Mouse (Mus musculus) liver, embryonic 16.5 days (tissue): ENCODE data around the gene Cramp1l. TPM values are rescaled to one million over a fixed set of nuclear protein-coding genes. Genes with fewer than 3 reads are reported as not detected.
"Not testable (repeated sequence)": the region's sequence is repeated elsewhere in the genome, so short reads cannot be mapped to it uniquely, and the experiment has no call there.

Source experiments
- ATAC-seq: fragments of 200-750 bp; cut with Nextera tagmentation; 2 replicates; pipeline ENCODE4 v1.8.0; 2017; ENCODE audit warnings: low read depth, mild to moderate bottlenecking, moderate number of reproducible peaks, moderate library complexity
- H3K27ac ChIP-seq: fragments of 300-500 bp; sonication (generic); 2 replicates; pipeline ENCODE4 v1.5.1; 2014; ENCODE audit warnings: mild to moderate bottlenecking, low read length
- H3K27me3 ChIP-seq: fragments of 300-500 bp; sonication (generic); 2 replicates; pipeline ENCODE4 v1.6.1; 2014; ENCODE audit warnings: low read depth, low read length, mixed read lengths; ENCODE audit not compliant: control insufficient read depth, insufficient read depth
- H3K36me3 ChIP-seq: fragments of 300-500 bp; sonication (generic); 2 replicates; pipeline ENCODE4 v1.6.1; 2014; ENCODE audit warnings: mild to moderate bottlenecking; ENCODE audit not compliant: control insufficient read depth, insufficient read depth
- H3K4me1 ChIP-seq: fragments of 300-500 bp; sonication (generic); 2 replicates; pipeline ENCODE4 v1.6.1; 2014; ENCODE audit warnings: low read depth, low read length, mixed read lengths; ENCODE audit not compliant: control insufficient read depth
- H3K4me2 ChIP-seq: fragments of 300-500 bp; sonication (generic); 2 replicates; pipeline ENCODE4 v1.6.1; 2014; ENCODE audit warnings: low read depth, low read length, mixed read lengths
- H3K4me3 ChIP-seq: fragments of 300-500 bp; sonication (generic); 2 replicates; pipeline ENCODE4 v1.5.1; 2014; ENCODE audit warnings: low read depth, mild to moderate bottlenecking, low read length
- H3K9ac ChIP-seq: fragments of 300-500 bp; sonication (generic); 2 replicates; pipeline ENCODE4 v1.6.1; 2014; ENCODE audit warnings: low read depth, low read length
- H3K9me3 ChIP-seq: fragments of 300-500 bp; sonication (generic); replicated peaks from 2 replicates; pipeline ENCODE4 v1.6.1; 2016; ENCODE audit warnings: low read length; ENCODE audit not compliant: control insufficient read depth
- WGBS: fragments of 180-500 bp; shearing (Covaris S2); extraction: QIAGEN DNeasy Blood & Tissue Kit; methylation state at CpG from one replicate; pipeline ENCODE4 v1.1.7; 2014; ENCODE audit not compliant: insufficient replicate concordance; 5-methylcytosine and 5-hydroxymethylcytosine counted together
- polyA plus RNA-seq: library from polyadenylated mRNA; unstranded; fragments of >200 nt; fragmentation: Nextera tagmentation; extraction: Ambion mirVana; gene quantifications from 2 replicates; pipeline ENCODE4 v1.2.1, GENCODE M21; 2015

Cramp1l gene
- polyA plus RNA-seq, 1 experiment from 2014 or later: 2.9 TPM

DNA sequence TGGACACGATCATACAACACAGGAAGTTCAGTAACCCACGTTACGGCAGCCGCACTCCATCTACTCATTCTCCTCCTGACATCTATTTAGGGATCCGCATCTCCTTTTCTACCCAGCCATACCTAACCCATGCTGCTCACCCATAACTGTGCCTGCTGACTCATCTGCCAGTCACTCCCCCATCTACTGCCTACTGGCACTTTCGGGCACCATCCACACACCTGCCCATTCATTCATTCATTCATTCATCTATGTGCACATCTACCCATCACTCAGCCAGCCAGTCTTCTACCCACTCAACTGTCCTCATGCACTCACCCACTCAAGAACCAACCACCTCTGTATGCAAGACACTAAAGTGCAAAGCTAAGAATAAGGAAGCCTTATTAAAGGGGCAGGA lies 28.4 kb downstream of the Cramp1l start:
- Histone ChIP-seq H3K4me2 (no peak overlapping the region), H3K27ac (no peak overlapping the region), H3K9me3 (no peaks in the 10 kb centered on the region), H3K9ac (no peak overlapping the region), H3K4me1 (no peaks in the 10 kb centered on the region), H3K4me3 (no peak overlapping the region), H3K36me3 (peaks cover 81% of the 10 kb centered on the region), H3K27me3 (no peaks in the 10 kb centered on the region)
- ATAC-seq: no peak
- 96% methylated on average over 6 of the region's 6 CpGs for whole genome bisulfite sequencing

DNA sequence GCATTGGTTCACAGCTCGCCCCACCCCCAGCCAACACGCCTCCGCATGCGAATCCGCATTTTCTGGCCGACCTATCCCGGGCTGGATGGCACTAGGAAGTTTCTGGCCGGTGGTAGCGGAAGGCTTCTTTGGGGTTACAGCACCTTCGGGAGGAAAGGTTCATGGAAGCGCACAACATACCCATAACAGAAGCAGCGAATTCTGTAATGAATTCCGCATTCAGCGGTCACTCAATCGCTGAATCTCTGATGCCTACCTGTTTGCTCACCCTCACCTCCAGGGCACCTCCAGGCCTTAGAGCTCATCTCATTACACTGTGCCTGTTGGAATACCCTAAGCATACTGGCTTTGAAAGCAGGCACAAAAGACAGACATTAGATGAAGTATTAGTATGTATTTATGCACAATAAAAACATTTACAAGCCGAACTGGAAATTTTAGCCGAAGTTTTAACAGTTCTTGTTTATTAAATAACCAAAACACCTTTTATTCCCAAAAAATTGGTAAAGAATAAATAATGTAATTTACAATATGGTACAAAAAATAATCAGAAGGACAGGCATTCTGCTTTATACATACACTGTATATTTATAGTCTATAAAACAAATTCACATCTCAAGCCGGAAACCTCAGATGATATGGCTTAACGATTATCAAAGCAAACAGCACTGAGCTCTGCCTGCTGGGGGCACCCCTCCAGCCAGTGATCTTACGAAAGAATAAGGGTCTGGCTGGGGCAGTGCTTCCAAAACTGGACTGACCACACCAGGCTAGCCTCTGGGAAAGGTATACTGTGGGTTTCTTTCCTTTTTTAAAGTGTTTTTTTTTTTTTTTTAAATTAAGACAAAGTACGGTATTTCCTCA lies 54.5 kb downstream of the Cramp1l start:
- peak overlapping the region; percentile 89 for H3K4me2 ChIP-seq
- ATAC-seq: peak; percentile 3; the same call in 1 of the 2 replicates
- H3K4me1 ChIP-seq: peaks cover 20% of the 10 kb centered on the region
- H3K27ac ChIP-seq: peak overlapping the region; percentile 53; the same call in 1 of the 2 replicates
- peak overlapping the region; percentile 82 for H3K4me3 ChIP-seq
- H3K9me3 ChIP-seq: no peaks in the 10 kb centered on the region
- H3K9ac ChIP-seq: peak overlapping the region; percentile 39
- H3K36me3 ChIP-seq: peaks cover 41% of the 10 kb centered on the region
- H3K27me3 ChIP-seq: no peaks in the 10 kb centered on the region
- WGBS: 10% methylated on average over 21 of the region's 21 CpGs

DNA sequence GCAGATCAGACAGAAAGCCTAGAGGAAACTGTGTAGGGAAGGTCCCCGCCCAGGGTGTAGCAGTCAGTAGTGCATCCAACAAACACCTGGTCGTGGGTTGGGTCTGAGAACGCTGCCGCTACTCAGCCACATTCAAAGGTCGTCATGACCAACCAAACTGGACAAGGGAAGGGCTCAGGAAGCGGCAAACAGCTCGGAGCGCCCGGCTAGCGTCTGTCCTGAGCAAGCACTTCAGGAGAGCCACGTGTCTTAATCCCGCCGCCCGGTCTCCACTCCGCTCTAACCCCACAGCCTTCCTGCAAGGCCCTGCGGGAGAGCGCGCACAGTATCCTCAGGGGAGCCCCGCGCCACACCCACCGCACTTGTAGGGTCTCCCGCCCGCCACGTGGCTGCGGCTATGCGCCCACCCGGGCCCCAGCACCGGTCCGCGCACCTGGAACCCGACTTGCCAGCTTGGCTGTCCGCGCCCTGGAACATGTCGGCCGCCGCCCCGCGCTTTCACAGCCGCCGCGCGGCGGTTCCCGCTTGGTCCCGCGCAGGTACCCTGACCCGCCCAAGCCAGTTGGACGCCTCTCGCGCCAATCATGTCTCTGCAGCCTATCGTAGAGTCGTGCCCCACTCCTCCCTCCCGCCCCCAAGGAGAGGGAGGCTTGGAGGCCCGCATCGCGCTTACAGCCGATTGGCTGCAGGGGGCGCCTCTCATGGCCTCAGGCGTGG lies 55.3 kb downstream of the Cramp1l start, which contains the start of gene Jpt2:
TSS of gene Jpt2 (minus strand) at position 555 of the 717 bp plus-strand sequence.
- Histone ChIP-seq H3K4me2 (peak within 1 kb of the TSS; percentile 89), H3K9ac (peak within 1 kb of the TSS; percentile 85), H3K4me3 (peak within 1 kb of the TSS; percentile 82), H3K9me3 (no peaks in the 10 kb centered on the region), H3K36me3 (peaks cover 36% of the 10 kb centered on the region), H3K4me1 (peaks cover 20% of the 10 kb centered on the region), H3K27ac (peak within 1 kb of the TSS; percentile 71), H3K27me3 (no peaks in the 10 kb centered on the region)
- WGBS: 0% methylated on average over 59 of the region's 59 CpGs
- ATAC-seq: peak; percentile 99

DNA sequence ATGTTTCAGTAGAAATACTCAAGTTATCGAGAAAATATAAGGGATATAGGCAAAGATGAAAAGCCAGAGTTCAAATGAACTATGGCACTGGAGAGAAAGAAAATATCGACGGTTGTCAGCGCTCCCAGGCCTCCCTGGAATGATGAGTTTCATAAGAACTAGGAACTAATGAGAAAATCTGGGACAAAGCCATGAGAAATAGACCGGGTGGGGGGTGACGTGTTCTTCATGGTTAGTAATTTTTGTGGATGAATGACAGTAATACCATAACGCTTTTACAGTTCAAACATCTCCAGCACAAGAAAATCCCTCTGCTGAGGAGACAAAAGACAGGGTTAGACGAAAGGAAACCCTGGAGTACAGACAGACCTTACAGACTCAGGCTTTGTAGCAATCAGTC lies 56.2 kb downstream of the Cramp1l start:
- Histone ChIP-seq H3K4me2 (peak overlapping the region; percentile 89), H3K9me3 (no peaks in the 10 kb centered on the region), H3K4me1 (peaks cover 25% of the 10 kb centered on the region), H3K36me3 (peaks cover 32% of the 10 kb centered on the region), H3K9ac (peak overlapping the region; percentile 85), H3K27me3 (no peaks in the 10 kb centered on the region), H3K4me3 (peak overlapping the region; percentile 82), H3K27ac (peak overlapping the region; percentile 71)
- ATAC-seq: no peak
- WGBS: 45% methylated on average over 8 of the region's 8 CpGs

DNA sequence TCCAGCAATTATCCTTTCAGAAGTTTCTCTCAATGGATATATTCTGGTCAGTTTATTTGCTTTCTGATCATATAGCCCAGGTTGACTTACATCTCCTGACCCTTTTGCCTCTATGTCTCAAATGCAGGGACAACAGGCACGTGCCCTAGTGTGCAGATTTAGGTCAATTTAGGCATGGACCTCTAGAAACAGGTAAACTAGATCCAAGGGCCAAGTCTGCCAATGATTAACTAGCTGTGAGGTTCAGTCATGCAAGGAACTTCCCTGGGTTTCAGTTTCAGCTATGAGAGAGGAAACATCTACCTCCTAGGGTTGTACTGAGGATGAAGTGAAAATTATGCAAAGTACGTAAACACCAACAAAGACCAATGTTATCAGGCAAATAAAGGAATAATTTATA lies 62.3 kb downstream of the Cramp1l start:
- 76% methylated on average over 2 of the region's 2 CpGs for WGBS
- H3K27me3 ChIP-seq: no peaks in the 10 kb centered on the region
- peaks cover 31% of the 10 kb centered on the region for H3K4me1 ChIP-seq
- peak overlapping the region; percentile 62 for H3K27ac ChIP-seq
- H3K4me2 ChIP-seq: no peak overlapping the region
- H3K9ac ChIP-seq: no peak overlapping the region
- peaks cover 19% of the 10 kb centered on the region for H3K36me3 ChIP-seq
- H3K9me3 ChIP-seq: no peaks in the 10 kb centered on the region
- no peak overlapping the region for H3K4me3 ChIP-seq
- ATAC-seq: peak; percentile 86

DNA sequence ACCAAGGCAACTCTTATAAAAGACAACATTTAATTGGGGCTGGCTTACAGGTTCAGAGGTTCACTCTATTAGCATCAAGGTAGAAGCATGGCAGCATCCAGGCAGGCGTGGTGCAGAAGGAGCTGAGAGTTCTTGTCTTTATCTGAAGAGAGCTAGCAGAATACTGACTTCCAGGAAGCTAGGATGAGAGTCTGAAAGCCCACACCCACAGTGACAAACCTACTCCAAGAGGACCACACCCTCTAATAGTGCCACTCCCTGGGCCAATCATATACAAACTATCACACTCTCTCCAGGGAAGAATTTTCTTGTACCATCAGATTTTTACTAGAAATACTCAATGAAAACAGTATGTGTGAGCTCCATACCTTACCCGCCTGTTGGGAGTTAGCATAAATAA lies 64.9 kb downstream of the Cramp1l start:
- Histone ChIP-seq H3K9ac (no peak overlapping the region), H3K36me3 (peaks cover 24% of the 10 kb centered on the region), H3K4me3 (no peak overlapping the region), H3K9me3 (no peaks in the 10 kb centered on the region), H3K27me3 (no peaks in the 10 kb centered on the region), H3K27ac (no peak overlapping the region), H3K4me1 (peaks cover 31% of the 10 kb centered on the region), H3K4me2 (no peak overlapping the region)
- 0 out of 2 replicates have a peak, but pooled peaks have one; percentile 40 for ATAC-seq
- WGBS: 70% methylated on average over 2 of the region's 2 CpGs

DNA sequence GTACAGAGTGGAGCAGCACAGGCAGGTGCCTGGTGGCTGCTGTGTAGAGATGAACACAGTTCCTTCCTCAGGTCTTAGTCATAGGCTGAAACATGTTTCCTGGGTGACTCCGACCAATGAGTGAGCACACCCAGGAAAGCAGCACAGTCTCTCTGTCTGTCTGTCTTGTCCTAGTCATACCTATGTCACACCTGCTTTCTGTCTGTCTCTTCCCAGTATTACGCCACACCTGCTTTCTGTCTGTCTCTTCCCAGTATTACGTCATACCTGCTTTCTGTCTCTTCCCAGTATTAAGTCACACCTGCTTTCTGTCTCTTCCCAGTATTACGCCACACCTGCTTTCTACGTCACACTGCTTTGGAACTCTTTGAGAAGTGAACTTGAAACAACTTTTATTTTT lies 67.4 kb downstream of the Cramp1l start:
- 83% methylated on average over 5 of the region's 5 CpGs for WGBS
- no peak overlapping the region for H3K27ac ChIP-seq
- ATAC-seq: no peak
- no peak overlapping the region for H3K4me2 ChIP-seq
- H3K27me3 ChIP-seq: no peaks in the 10 kb centered on the region
- H3K9me3 ChIP-seq: no peaks in the 10 kb centered on the region
- H3K4me3 ChIP-seq: no peak overlapping the region
- peaks cover 21% of the 10 kb centered on the region for H3K4me1 ChIP-seq
- peaks cover 22% of the 10 kb centered on the region for H3K36me3 ChIP-seq
- H3K9ac ChIP-seq: no peak overlapping the region

DNA sequence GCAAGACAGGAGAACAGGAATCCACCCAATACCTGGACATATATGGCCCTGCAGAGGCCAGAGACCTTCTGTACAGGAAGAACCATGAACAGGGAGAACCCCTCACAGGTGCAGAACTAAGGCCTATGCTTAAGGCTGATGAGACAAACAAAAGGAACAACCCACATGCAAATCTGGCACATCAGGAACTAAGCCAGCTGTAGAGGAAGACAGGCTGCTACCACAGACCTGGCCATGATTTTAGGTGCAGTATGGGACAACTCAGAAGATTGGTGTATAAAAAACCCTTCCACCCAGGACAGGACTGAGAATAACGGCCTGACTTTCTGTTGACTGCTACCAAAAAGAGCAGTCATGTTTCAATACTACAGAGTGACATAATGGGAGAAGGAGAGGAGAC lies 72.0 kb downstream of the Cramp1l start:
- H3K9me3 ChIP-seq, ATAC-seq, H3K4me2 ChIP-seq, H3K4me3 ChIP-seq, H3K9ac ChIP-seq, H3K27me3 ChIP-seq, H3K4me1 ChIP-seq, H3K27ac ChIP-seq: not testable (repeated sequence)
- peaks cover 15% of the 10 kb centered on the region for H3K36me3 ChIP-seq
- 67% methylated on average over 1 of the region's 1 CpGs for WGBS

DNA sequence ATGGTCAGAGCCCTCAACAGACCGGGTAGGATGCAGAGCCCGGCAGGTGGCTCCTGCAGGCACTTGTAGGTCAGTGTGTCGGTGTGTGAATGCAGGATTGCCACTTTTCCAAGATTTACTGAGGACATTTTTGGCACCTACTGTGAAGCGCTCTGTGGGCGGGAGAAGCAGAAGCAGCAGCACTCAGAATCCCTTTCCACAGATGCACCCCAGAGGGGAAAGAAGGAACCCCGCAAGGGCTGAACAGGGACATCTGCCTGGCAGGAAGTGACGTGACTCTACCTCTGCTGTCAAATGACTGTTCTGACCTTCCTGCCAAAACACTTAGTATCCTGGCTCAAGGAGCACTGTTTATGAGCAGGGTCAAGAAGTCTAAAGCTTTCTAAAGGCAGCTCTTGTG lies 72.6 kb downstream of the Cramp1l start:
- 82% methylated on average over 7 of the region's 7 CpGs for WGBS
- Histone ChIP-seq H3K9ac (no peak overlapping the region), H3K27me3 (no peaks in the 10 kb centered on the region), H3K36me3 (peaks cover 11% of the 10 kb centered on the region), H3K9me3 (no peaks in the 10 kb centered on the region), H3K4me3 (no peak overlapping the region), H3K4me2 (no peak overlapping the region), H3K27ac (no peak overlapping the region), H3K4me1 (no peaks in the 10 kb centered on the region)
- no peak for ATAC-seq
